Mouse (Mus musculus): ENCODE measurements around the gene St6galnac6. TPM values are rescaled to one million over a fixed set of nuclear protein-coding genes. Genes with fewer than 3 reads are reported as not detected.

The St6galnac6 gene
- polyA plus RNA-seq, 1 experiment from 2014 or later: 13.4 TPM

DNA sequence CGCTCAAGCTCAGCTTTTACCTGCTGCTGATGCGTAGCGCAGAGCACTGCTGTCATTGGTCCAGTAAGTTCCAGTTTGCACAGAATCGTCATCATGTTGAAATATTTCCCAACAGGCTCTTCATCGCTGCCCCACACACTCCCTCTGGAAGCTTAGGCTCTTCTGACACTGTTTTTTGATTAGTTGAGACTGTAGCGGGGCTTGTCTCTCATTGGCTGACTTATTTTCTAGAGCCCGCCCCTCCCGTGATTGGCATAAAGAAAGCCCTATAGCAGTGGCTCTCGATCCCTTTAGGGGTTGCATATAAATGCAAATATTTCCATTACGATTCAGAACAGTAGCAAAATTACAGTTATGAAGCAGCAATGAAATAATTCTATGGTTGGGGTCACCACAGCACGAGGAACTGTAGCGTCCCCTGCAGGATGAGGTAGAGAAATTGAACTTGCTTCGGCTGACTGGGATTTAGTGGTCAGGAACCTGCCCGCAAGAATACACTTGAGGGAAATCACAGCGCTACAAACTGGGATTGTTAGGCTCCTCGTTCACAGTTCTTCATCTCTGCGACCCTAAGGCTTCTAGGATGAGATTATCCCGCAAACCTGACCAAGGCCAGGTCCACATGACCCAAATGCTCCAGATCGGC, 17.9 kb upstream of the St6galnac6 start:
- no peak overlapping the region for H3K9ac ChIP-seq (replicated peaks; ENCODE audit: low read depth)
- no peaks in the 10 kb centered on the region for H3K36me3 ChIP-seq (ENCODE audit: insufficient read depth, low read length)
- no peak overlapping the region for H3K27ac ChIP-seq (ENCODE audit: low read length)
- H3K4me1 ChIP-seq (ENCODE audit: insufficient read depth, low read depth, low read length): no peaks in the 10 kb centered on the region
- WGBS: 38% methylated on average over 19 of the region's 19 CpGs
- no peak overlapping the region for H3K4me2 ChIP-seq (replicated peaks; ENCODE audit: low read depth, low read length)
- no peak overlapping the region for H3K4me3 ChIP-seq (ENCODE audit: low read depth, low read length)
- DNase-seq (ENCODE audit: low spot score) (peak; percentile 89), ATAC-seq (peak; percentile 71)
- peak; percentile 33 for TF ChIP-seq CTCF (IDR thresholded peaks at IDR 0.05)
- no peak for TF ChIP-seq EP300 (IDR thresholded peaks at IDR 0.05)
- peaks cover 5% of the 10 kb centered on the region; the same call in 1 of the 2 replicates for H3K27me3 ChIP-seq (replicated peaks; ENCODE audit: insufficient read depth, low read length)
- no peaks in the 10 kb centered on the region for H3K9me3 ChIP-seq (ENCODE audit: low read length)

DNA sequence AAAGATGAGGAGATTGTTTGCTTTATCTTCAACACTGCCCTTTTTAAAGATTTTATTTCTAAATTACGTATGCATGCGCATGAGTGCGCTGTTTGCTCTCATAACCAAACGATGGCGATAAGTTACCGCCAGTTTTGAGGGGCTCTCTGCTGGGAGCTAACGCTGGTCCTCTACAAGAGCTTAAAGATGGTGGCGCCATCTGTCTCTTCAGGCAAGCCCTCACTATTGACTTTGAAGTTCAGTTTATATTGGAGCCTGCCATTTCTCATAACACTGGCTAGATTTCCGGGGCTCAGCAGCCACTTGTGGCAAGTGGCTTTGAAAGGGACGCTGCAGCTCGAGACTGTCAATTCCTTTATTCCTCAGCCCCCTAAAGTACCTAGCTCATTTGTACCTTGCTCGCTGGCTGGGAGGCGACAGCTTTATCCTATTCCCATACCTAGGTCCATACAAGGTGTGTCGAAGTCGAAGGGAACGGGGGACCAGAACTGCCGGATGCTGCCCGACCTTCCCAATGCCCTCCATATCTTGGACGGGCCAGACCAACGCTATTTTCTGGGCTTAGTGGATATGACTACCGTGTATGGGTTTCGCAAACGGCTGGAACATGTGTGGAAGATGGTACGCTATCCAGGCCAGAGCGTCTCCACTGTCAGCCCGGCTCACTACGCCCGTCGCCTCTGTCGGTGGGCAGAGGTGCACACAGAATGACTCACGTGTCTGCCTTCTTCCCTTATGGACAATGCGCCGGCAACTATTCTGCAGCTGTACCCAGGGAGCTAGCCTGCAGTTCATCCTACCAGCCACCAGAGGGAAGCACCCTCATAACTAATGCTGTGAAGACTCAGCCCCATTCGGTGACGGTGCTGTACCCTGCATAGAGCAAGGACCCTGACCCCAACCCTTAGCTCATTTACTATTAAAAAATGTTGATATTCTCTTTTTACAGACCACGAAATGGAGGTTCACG, 16.4 kb upstream of the St6galnac6 start:
- TF ChIP-seq CTCF (IDR thresholded peaks at IDR 0.05) (peak; percentile 99), EP300 (IDR thresholded peaks at IDR 0.05) (no peak)
- no peak overlapping the region for H3K9ac ChIP-seq (replicated peaks; ENCODE audit: low read depth)
- H3K4me3 ChIP-seq (ENCODE audit: low read depth, low read length): no peak overlapping the region
- ATAC-seq (peak; percentile 59), DNase-seq (ENCODE audit: low spot score) (peak; percentile 92)
- 9% methylated on average over 37 of the region's 37 CpGs for WGBS
- peaks cover 2% of the 10 kb centered on the region; the same call in 1 of the 2 replicates for H3K4me1 ChIP-seq (ENCODE audit: insufficient read depth, low read depth, low read length)
- no peaks in the 10 kb centered on the region for H3K36me3 ChIP-seq (ENCODE audit: insufficient read depth, low read length)
- H3K27ac ChIP-seq (ENCODE audit: low read length): no peak overlapping the region
- H3K9me3 ChIP-seq (ENCODE audit: low read length): no peaks in the 10 kb centered on the region
- peaks cover 5% of the 10 kb centered on the region; the same call in 1 of the 2 replicates for H3K27me3 ChIP-seq (replicated peaks; ENCODE audit: insufficient read depth, low read length)
- H3K4me2 ChIP-seq (replicated peaks; ENCODE audit: low read depth, low read length): peak overlapping the region; percentile 33

DNA sequence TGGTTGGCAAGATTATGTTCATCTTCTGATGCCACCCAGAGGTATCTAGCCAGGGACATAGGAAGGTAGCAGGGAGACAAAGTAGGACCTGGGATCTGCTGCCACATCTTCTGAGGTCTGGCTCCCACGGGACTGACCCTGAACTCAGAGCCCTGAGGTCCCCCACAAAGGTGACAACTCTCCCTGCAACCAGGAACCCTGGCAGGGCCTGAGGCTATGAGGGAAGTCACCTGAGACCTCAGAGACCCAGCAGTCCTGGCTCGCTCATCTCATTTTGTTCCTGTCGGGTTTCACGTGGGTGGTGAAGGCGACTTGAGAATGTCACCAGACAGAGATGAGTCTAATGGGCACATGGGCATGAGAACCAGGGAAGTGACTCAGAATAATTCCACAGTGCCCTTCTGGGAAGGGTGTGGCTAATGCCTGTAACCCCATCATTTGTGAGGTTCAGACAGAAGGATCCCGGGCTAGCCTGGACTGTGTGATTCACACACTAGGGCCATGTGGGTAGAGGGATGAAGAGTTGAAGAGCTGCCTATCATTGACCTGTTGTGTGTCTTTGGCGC, 14.3 kb upstream of the St6galnac6 start:
- Histone ChIP-seq H3K9me3 (ENCODE audit: low read length) (no peaks in the 10 kb centered on the region), H3K4me1 (ENCODE audit: insufficient read depth, low read depth, low read length) (peaks cover 9% of the 10 kb centered on the region; the same call in 1 of the 2 replicates), H3K27me3 (replicated peaks; ENCODE audit: insufficient read depth, low read length) (no peaks in the 10 kb centered on the region), H3K9ac (replicated peaks; ENCODE audit: low read depth) (no peak overlapping the region), H3K4me3 (ENCODE audit: low read depth, low read length) (no peak overlapping the region), H3K36me3 (ENCODE audit: insufficient read depth, low read length) (no peaks in the 10 kb centered on the region), H3K27ac (ENCODE audit: low read length) (no peak overlapping the region), H3K4me2 (replicated peaks; ENCODE audit: low read depth, low read length) (no peak overlapping the region)
- TF ChIP-seq EP300 (IDR thresholded peaks at IDR 0.05) (no peak), CTCF (IDR thresholded peaks at IDR 0.05) (no peak)
- WGBS: 86% methylated on average over 7 of the region's 7 CpGs
- ATAC-seq (no peak), DNase-seq (ENCODE audit: low spot score) (no peak)

DNA sequence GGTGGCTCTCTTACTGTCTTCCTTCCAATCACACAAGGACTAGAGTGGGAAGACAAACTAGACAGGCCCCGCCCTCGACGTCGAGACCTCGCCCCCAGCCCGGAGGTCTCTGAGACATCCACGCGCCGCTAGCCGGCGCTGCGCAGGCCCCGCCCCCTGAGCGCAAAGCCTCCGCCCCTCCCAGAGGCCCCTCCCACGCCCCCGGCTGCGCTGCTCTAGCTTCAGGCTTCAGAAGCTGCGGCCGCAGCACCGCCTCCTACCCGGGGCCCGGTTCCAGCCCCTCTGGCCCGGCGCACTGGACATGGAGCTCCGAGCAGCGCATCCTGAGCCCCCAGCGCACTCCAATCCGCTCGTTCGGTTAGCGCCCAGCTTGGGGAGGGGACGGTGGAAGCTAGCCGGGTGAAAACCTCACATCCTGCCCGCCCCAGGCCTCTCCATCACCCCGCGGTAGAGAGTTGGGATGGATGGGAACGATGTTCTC, 12.6 kb upstream of the St6galnac6 start, which contains the start of gene St6galnac4:
St6galnac4 (plus strand) TSS at position 225 of the 481 bp plus-strand sequence.
- Histone ChIP-seq H3K4me1 (ENCODE audit: insufficient read depth, low read depth, low read length) (peaks cover 15% of the 10 kb centered on the region), H3K36me3 (ENCODE audit: insufficient read depth, low read length) (no peaks in the 10 kb centered on the region), H3K4me3 (ENCODE audit: low read depth, low read length) (peak within 1 kb of the TSS; percentile 53), H3K27ac (ENCODE audit: low read length) (peak within 1 kb of the TSS; percentile 71), H3K9me3 (ENCODE audit: low read length) (no peaks in the 10 kb centered on the region), H3K4me2 (replicated peaks; ENCODE audit: low read depth, low read length) (peak within 1 kb of the TSS; percentile 68), H3K9ac (replicated peaks; ENCODE audit: low read depth) (peak within 1 kb of the TSS; percentile 61), H3K27me3 (replicated peaks; ENCODE audit: insufficient read depth, low read length) (no peaks in the 10 kb centered on the region)
- DNase-seq (ENCODE audit: low spot score) (peak; percentile 96), ATAC-seq (peak; percentile 93)
- WGBS: under 1% methylated on average over 38 of the region's 38 CpGs
- TF ChIP-seq EP300 (IDR thresholded peaks at IDR 0.05) (no peak), CTCF (IDR thresholded peaks at IDR 0.05) (peak; percentile 68)

DNA sequence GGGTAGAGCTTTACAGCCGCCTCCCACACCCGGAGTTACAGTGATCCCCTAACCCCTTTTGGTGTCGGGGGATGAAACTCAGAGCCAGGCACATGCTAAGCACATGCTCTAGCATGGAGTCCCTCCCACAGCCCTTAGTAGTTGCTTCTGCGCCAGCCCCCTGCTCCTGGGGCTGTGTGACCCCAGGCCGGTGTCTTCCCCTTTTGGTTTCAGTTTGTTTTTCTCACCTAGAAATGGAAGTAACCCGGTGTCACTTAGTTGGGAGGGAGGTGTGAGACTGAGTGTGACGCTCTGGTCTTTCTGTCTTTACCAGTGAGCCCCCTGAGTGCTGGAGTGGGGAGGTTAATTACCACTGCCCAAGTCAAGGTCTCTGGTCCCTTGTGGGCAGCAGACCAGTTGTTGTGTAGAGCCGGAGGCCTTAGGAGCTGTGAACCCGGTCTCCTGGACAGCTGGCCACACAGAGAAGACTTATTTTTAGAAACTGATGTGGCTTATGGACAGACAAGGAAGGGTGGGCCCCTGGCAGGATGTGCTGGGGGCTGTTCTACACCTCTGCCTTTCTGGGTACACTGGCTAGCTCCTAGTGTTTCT, 11.7 kb upstream of the St6galnac6 start:
- Histone ChIP-seq H3K9ac (replicated peaks; ENCODE audit: low read depth) (peak overlapping the region; percentile 61), H3K9me3 (ENCODE audit: low read length) (no peaks in the 10 kb centered on the region), H3K4me2 (replicated peaks; ENCODE audit: low read depth, low read length) (peak overlapping the region; percentile 68), H3K36me3 (ENCODE audit: insufficient read depth, low read length) (no peaks in the 10 kb centered on the region), H3K4me1 (ENCODE audit: insufficient read depth, low read depth, low read length) (peaks cover 15% of the 10 kb centered on the region), H3K4me3 (ENCODE audit: low read depth, low read length) (peak overlapping the region; percentile 53), H3K27ac (ENCODE audit: low read length) (peak overlapping the region; percentile 71), H3K27me3 (replicated peaks; ENCODE audit: insufficient read depth, low read length) (no peaks in the 10 kb centered on the region)
- WGBS: 18% methylated on average over 9 of the region's 9 CpGs
- TF ChIP-seq EP300 (IDR thresholded peaks at IDR 0.05) (peak; percentile 47; the same call in 1 of the 2 replicates), CTCF (IDR thresholded peaks at IDR 0.05) (no peak)
- peak; percentile 38 for ATAC-seq
- peak; percentile 75 for DNase-seq (ENCODE audit: low spot score)

Measured in lung, postnatal 0 days (tissue).